Mouse (Mus musculus) E14TG2a.4 (cell line): ENCODE measurements around the gene Fbxw4.

Source experiments
- CTCF ChIP-seq: conservative IDR thresholded peaks from 2 replicates; pipeline ENCODE4 v1.5.1; 2014; ENCODE audit warnings: low read length
- NANOG ChIP-seq: IDR thresholded peaks from 2 replicates; pipeline ENCODE4 v1.6.1; 2014; ENCODE audit warnings: borderline replicate concordance, low read length, mixed read lengths

DNA sequence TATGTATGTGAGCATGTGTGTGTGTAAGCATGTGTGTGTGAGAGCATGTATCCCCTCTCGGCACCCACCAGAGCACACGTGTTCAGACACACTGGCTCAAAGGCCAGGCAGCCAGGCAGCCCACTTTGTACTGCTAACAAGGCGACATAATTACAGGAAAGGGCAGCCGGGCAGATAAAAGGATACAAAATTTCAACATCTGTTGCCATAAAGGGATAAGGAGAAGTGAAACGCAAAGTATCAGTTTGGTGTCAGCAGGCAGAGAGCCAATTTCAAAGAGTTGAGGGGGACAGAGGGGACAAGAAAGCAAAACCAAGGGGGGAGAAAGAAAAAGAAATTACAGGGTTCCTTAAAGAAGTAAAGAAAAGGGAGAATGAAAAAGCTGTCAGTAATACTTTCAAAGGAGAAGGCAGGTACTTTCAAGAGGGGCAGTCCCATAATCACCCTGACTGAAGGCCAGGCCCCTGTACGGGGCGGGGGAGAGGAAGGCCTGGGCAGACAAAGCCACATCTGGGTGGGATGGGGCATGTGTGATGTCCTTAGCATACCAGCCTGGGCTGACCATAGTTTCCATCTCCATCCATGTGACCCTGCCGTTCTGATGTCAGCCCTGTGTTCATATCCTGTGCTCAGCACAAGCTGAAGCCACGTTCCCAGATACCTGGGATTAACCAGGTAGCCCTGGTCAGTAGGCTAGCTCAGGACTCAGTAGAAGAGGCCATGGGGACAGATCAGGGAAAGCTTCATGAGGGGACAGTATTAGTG lies 75.1 kb downstream of the Fbxw4 start:
- TF ChIP-seq CTCF: no peak
- no peak for TF ChIP-seq NANOG
